Mouse (Mus musculus) limb, embryonic 13.5 days (tissue): ENCODE measurements at regions not wholly inside any gene's neighbourhood (a gene's known extent, or its start where the extent isn't known, plus 50 kb on each side); places are given as distances from the start of the nearest gene placed in this dataset.

ENCODE experiments used
- ATAC-seq: fragments of 200-750 bp; cut with Nextera tagmentation; 2 replicates; pipeline ENCODE4 v1.8.0; 2017; ENCODE audit warnings: low read depth, moderate number of reproducible peaks, moderate TSS enrichment; ENCODE audit not compliant: low FRiP score
- H3K27ac ChIP-seq: fragments of 300-500 bp; sonication (generic); 2 replicates; pipeline ENCODE4 v1.5.1; 2015; ENCODE audit warnings: inconsistent platforms, mild to moderate bottlenecking, moderate library complexity
- H3K27me3 ChIP-seq: fragments of 300-500 bp; sonication (generic); 2 replicates; pipeline ENCODE4 v1.6.1; 2015; ENCODE audit warnings: mild to moderate bottlenecking, inconsistent platforms
- H3K36me3 ChIP-seq: fragments of 300-500 bp; sonication (generic); 2 replicates; pipeline ENCODE4 v1.6.1; 2015; ENCODE audit warnings: inconsistent platforms, mild to moderate bottlenecking, moderate library complexity
- H3K4me1 ChIP-seq: fragments of 300-500 bp; sonication (generic); 2 replicates; pipeline ENCODE4 v1.6.1; 2015; ENCODE audit warnings: inconsistent platforms
- H3K4me2 ChIP-seq: fragments of 300-500 bp; sonication (generic); replicated peaks from 2 replicates; pipeline ENCODE4 v1.6.1; 2015; ENCODE audit warnings: inconsistent platforms, mild to moderate bottlenecking, moderate library complexity
- H3K4me3 ChIP-seq: fragments of 300-500 bp; sonication (generic); 2 replicates; pipeline ENCODE4 v1.5.1; 2015; ENCODE audit warnings: moderate library complexity, mild to moderate bottlenecking, inconsistent platforms
- H3K9ac ChIP-seq: fragments of 300-500 bp; sonication (generic); 2 replicates; pipeline ENCODE4 v1.6.1; 2015; ENCODE audit warnings: mild to moderate bottlenecking, inconsistent platforms
- H3K9me3 ChIP-seq: fragments of 300-500 bp; sonication (generic); 2 replicates; pipeline ENCODE4 v1.6.1; 2016; ENCODE audit warnings: inconsistent platforms
- WGBS: fragments of 180-500 bp; shearing (Covaris S2); methylation state at CpG from one replicate; pipeline ENCODE4 v1.1.7; 2015; 5-methylcytosine and 5-hydroxymethylcytosine counted together

DNA sequence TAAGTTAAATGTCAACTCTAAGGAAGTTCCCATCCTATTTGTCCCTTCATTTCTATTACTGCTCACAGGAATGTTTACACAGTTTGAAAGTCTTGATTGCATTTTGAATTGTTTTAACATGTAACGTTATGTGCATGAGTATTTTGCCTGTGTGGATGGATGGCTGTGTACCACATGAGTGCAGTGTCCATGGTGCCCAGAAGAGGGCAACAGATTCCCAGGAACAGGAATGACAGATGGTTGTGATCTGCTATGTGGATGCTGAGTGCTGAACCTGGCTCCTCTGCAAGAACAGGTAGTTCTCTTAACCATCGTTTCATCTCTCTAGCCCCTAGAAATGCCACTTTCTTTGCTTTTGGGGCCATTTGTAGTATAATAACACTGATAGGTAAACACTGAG is 597.9 kb upstream of the Zwint start:
- H3K36me3 ChIP-seq = no peaks in the 10 kb centered on the region
- no peak for ATAC-seq
- no peaks in the 10 kb centered on the region for H3K27me3 ChIP-seq
- 80% methylated on average over 2 of the region's 2 CpGs for WGBS
- no peak overlapping the region for H3K27ac ChIP-seq
- H3K4me2 ChIP-seq = no peak overlapping the region
- H3K4me1 ChIP-seq = no peaks in the 10 kb centered on the region
- peaks cover 6% of the 10 kb centered on the region; the same call in 1 of the 2 replicates for H3K9me3 ChIP-seq
- H3K4me3 ChIP-seq = no peak overlapping the region
- no peak overlapping the region for H3K9ac ChIP-seq

DNA sequence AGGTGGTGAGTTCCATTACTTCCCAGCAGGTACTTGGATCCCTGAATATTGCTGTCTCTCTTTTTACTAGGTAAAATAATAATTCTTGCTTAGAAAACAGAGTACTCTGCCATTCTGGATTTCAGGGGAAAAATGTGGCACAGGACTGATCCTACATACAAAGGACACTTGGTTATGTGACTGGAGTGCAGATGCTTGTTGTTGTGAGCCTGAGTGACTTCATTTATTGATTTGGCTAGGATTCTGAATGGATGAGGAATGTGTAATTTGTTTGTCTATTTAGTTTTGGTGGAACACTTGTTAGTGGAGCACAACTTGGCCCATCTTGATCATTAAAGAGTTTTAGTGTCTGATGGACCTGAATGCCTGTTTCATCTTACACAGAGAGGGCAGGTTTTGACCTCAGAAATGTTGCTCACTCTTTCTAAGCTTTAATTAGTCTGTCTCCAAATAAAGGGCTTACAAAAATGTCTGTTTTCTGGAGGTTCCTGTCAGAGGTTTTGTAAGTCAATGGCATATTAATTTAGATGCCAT is 583.4 kb upstream of the Zwint start:
- H3K4me3 ChIP-seq = no peak overlapping the region
- H3K27me3 ChIP-seq = no peaks in the 10 kb centered on the region
- ATAC-seq = no peak
- H3K9ac ChIP-seq = no peak overlapping the region
- H3K27ac ChIP-seq = no peak overlapping the region
- no peak overlapping the region for H3K4me2 ChIP-seq
- H3K4me1 ChIP-seq = no peaks in the 10 kb centered on the region
- H3K9me3 ChIP-seq = no peaks in the 10 kb centered on the region
- no peaks in the 10 kb centered on the region for H3K36me3 ChIP-seq

DNA sequence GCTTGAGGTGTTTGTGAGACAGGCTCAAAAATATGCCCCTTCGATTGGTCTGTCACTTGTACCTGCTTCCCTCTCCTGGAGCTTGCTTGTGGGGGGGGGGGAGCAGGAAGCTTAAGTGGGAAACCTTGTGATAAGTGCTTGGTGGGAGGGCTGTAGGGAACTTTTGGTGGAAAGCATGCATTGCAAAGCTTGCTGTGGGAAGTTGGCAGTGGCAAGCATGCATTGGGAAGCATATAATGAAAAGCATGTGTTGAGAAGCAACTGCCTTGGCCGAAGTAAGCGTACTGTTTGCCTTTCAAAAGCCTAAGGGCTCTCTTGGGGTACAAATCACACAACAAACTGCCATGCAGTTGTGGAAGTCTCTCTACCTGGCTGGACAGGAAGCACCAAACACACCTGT is 576.3 kb upstream of the Zwint start:
- peak; percentile 67; the same call in 1 of the 2 replicates for ATAC-seq

DNA sequence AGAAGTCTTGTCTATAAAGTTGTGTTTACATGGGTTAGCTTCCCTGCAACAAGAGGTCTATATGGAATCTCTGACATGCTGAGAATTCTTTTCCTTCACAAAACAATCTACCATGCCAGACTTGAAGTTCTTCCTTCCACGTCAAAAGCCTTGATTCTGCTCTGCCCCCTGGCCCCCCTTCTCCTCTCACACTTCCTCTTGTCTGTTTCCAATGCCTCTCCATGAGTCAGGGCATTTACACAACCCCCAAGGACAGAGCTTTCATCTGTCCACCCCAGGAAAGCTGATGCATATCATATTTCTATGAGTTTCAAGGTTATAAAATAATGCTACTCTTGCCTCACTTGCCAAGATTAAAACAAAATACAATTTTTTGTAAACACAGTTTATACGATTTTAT is 557.7 kb upstream of the Zwint start:
- no peak overlapping the region for H3K27ac ChIP-seq
- H3K4me1 ChIP-seq = 0 out of 2 replicates have a peak, but pooled peaks cover 6% of the 10 kb centered on the region
- no peak for ATAC-seq
- H3K9ac ChIP-seq = no peak overlapping the region
- H3K27me3 ChIP-seq = no peaks in the 10 kb centered on the region
- no peaks in the 10 kb centered on the region for H3K9me3 ChIP-seq
- no peaks in the 10 kb centered on the region for H3K36me3 ChIP-seq
- H3K4me3 ChIP-seq = no peak overlapping the region
- H3K4me2 ChIP-seq = no peak overlapping the region
- 52% methylated on average over 2 of the region's 2 CpGs for WGBS

More for the DNA sequence above, 576.3 kb upstream of the Zwint start:
- WGBS = 36% methylated on average over 3 of the region's 3 CpGs
- peaks cover 16% of the 10 kb centered on the region for H3K4me1 ChIP-seq
- H3K9me3 ChIP-seq = no peaks in the 10 kb centered on the region
- H3K36me3 ChIP-seq = no peaks in the 10 kb centered on the region
- no peak overlapping the region for H3K9ac ChIP-seq
- H3K27me3 ChIP-seq = no peaks in the 10 kb centered on the region
- no peak overlapping the region for H3K4me2 ChIP-seq
- no peak overlapping the region for H3K4me3 ChIP-seq
- no peak overlapping the region for H3K27ac ChIP-seq

DNA sequence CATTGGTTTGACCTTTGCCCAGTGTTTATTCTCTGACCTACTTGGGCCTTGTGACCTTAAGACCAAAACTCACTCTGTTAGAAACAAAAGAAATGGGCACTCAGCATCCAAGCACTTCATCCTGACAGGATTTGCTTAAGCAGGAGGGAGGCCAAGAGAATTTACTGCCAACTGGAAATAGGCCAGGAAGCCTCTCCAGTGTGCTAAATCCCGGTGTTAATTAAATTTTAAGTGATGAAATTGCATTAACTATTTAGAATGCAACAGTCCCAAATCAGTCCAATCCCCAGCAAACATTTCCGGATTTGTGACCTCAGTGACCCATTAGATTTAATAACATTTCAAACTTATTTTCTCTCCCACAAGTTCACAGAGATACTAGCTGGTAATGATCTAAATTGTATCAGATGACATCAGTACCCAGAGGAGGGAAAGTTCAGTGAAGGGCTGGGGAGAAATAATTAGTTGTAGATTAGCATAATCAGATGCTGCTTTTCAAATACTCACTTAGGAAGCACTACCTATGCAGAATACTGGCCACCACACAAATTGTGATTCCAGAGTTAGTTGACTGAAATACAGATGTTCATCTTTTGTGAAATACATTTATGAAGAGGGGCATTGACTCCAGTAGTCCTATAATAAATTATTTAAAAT is 555.4 kb upstream of the Zwint start:
- H3K4me2 ChIP-seq = no peak overlapping the region
- no peak overlapping the region for H3K4me3 ChIP-seq
- WGBS = 63% methylated on average over 2 of the region's 2 CpGs
- no peak overlapping the region for H3K27ac ChIP-seq
- H3K9ac ChIP-seq = no peak overlapping the region
- H3K4me1 ChIP-seq = 0 out of 2 replicates have a peak, but pooled peaks cover 6% of the 10 kb centered on the region
- no peaks in the 10 kb centered on the region for H3K9me3 ChIP-seq
- no peak for ATAC-seq
- no peaks in the 10 kb centered on the region for H3K27me3 ChIP-seq
- H3K36me3 ChIP-seq = no peaks in the 10 kb centered on the region

DNA sequence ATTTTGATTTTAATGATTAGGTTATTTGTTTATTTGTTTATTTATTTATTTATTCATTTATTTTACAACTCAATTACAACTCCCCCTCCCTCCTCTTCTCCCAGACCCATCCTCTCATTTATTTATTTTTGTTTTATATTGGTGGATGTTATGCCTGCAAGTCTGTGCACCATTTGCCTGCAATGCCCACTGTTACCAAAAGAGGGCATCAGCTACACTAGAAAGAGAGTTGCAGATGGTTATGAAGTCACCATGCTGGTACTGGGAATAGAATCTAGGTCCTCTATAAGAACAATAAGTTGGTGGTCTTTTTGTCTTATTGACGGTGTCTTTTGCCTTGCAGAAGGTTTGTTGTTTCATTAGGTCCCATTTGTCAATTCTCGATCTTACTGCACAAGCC is 535.2 kb upstream of the Zwint start:
- Histone ChIP-seq H3K9ac (no peak overlapping the region), H3K27ac (no peak overlapping the region), H3K36me3 (no peaks in the 10 kb centered on the region), H3K4me3 (no peak overlapping the region), H3K27me3 (no peaks in the 10 kb centered on the region), H3K9me3 (0 out of 2 replicates have a peak, but pooled peaks cover 4% of the 10 kb centered on the region), H3K4me2 (no peak overlapping the region), H3K4me1 (no peaks in the 10 kb centered on the region)
- no peak for ATAC-seq
- WGBS = 94% methylated on average over 2 of the region's 2 CpGs

DNA sequence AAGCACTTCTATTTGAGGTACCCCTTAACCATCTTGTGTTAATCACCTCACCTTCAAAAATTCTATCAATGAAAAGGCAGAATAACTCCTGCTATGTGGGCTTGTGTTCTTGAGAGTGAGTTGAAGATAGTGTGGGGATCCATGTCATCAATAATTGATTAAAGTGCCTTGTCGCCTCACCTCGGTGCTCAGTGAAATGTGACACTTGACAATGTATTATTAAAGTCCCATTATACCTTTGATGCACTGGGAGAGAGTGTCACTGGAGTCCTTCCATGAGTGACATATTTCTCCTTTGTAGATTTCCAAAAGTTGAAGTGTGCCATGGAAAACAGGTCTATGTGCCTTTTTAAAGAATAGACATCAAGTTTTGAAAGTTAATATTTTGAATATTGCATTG is 522.2 kb upstream of the Zwint start:
- Histone ChIP-seq H3K36me3 (no peaks in the 10 kb centered on the region), H3K9me3 (no peaks in the 10 kb centered on the region), H3K27ac (no peak overlapping the region), H3K4me2 (no peak overlapping the region), H3K9ac (no peak overlapping the region), H3K4me3 (no peak overlapping the region), H3K27me3 (no peaks in the 10 kb centered on the region), H3K4me1 (no peaks in the 10 kb centered on the region)
- no peak for ATAC-seq
- 68% methylated on average over 2 of the region's 2 CpGs for WGBS
